Mouse (Mus musculus) large intestine, adult 2 months (tissue): ENCODE data around the gene Sh3gl1. TPM values are rescaled to one million over a fixed set of nuclear protein-coding genes. Genes with fewer than 3 reads are reported as not detected.
"Not testable (repeated sequence)": the region's sequence is repeated elsewhere in the genome, so short reads cannot be mapped to it uniquely, and the experiment has no call there.

Experiments
- DNase-seq: peaks from one replicate; pipeline ENCODE4 v3.0.0-alpha.2; 2012; ENCODE audit warnings: low read depth, low spot score
- WGBS: fragments of 180-500 bp; shearing (Covaris S2); methylation state at CpG from one replicate; pipeline ENCODE4 v1.1.7; 2018; 5-methylcytosine and 5-hydroxymethylcytosine counted together
- polyA plus RNA-seq: library from polyadenylated mRNA; depleted of rRNA; stranded (reverse); fragments of >200 nt; gene quantifications from 2 replicates; pipeline ENCODE4 v1.2.3, GENCODE M21; 2012; rRNA removed

Sh3gl1 gene
- polyA plus RNA-seq = 56.9 and 68.9 TPM in 2 replicates

- WGBS = under 1% methylated on average over 74 of the region's 74 CpGs
- DNase-seq = peak; percentile 80
Measured at GRCm38 (mm10) chr17:56036176-56036900, at the start of gene Sh3gl1. TSS of gene Sh3gl1 (minus strand) at chr17:56036635.

- 38% methylated on average over 8 of the region's 8 CpGs for WGBS
- no peak for DNase-seq
Measured at GRCm38 (mm10) chr17:56080781-56081585, 44.5 kb upstream of the Sh3gl1 start.

DNA sequence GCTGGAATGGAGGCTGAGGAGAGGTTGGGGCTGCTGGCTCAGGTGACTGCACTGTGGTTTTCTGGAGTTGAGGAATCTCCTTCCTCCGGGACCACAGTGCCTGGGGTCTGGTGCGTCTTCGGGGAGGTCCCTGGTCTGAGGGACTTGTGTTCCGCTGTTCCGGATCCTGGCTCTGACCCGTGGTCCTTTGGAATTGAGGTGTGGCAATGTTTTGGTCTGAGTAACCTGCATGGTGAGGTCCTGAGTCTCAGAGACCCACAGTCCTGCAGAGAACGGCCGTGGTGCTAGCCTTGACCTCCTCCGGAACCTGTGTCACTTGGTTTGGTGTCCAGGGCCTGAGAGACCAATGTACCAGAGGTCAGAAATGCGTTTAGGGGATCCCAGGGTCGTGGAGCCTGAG is 43.5 kb upstream of the Sh3gl1 start:
- WGBS = under 1% methylated on average over 11 of the region's 11 CpGs
- DNase-seq = no peak

DNA sequence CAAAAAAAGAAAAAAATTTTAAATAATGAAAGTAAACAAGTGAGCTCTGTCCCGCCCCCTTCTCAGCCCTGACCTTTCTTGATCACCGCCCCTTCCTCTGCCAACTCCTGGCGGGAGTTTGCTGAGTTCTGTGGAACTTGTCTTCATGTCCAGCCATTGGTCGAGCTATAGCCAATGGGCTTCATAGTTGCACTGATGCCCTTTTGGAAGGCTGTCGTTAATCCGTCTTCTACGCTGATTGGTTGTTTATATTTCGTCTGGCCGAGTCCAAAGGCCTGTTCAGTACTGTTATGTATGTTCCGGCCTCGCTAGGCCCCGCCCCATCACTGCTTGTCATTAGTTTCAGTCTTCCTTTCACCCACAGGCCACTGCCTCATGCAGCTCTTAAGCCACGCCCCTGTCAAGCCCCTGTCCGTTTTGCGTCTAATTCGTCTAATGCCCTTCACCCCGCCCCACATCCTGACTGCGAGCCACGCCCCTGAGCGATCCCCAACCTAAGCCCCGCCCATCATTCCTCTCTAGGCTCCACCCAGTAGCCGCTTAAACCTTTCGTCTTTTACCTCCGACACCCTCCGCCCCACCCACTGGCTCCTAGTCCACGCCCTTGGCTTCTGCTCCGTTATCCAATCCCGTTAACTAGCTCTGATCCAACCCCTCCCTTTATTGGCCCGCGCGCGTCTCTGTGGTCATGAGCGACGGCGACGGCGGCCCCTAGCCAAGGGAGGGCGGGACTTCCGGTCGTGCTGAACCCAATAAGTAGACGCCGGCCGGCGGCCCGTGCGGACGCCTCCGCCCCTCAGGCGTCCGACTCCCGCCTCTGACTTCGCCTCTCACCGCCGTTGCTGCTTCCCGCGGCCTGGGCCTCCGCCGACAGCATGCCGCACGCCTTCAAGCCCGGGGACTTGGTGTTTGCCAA is 42.7 kb upstream of the Sh3gl1 start, which contains the start of gene Hdgfl2:
Gene Hdgfl2 (plus strand): TSS at position 755 of the 916 bp plus-strand sequence.
- DNase-seq = peak; percentile 99
- under 1% methylated on average over 61 of the region's 61 CpGs for WGBS

GRCm38 (mm10) chr17:56078361-56078760 is 41.9 kb upstream of the Sh3gl1 start:
- 62% methylated on average over 9 of the region's 9 CpGs for WGBS
- DNase-seq = not testable (repeated sequence)

GRCm38 (mm10) chr17:56077523-56077922 is 41.1 kb upstream of the Sh3gl1 start:
- WGBS = 73% methylated on average over 5 of the region's 5 CpGs
- no peak for DNase-seq

GRCm38 (mm10) chr17:56074827-56075208 is 38.4 kb upstream of the Sh3gl1 start, which contains the start of gene Ubxn6:
TSS of gene Ubxn6 (minus strand) at chr17:56075028.
- WGBS = under 1% methylated on average over 35 of the region's 35 CpGs
- DNase-seq = peak; percentile 76

DNA sequence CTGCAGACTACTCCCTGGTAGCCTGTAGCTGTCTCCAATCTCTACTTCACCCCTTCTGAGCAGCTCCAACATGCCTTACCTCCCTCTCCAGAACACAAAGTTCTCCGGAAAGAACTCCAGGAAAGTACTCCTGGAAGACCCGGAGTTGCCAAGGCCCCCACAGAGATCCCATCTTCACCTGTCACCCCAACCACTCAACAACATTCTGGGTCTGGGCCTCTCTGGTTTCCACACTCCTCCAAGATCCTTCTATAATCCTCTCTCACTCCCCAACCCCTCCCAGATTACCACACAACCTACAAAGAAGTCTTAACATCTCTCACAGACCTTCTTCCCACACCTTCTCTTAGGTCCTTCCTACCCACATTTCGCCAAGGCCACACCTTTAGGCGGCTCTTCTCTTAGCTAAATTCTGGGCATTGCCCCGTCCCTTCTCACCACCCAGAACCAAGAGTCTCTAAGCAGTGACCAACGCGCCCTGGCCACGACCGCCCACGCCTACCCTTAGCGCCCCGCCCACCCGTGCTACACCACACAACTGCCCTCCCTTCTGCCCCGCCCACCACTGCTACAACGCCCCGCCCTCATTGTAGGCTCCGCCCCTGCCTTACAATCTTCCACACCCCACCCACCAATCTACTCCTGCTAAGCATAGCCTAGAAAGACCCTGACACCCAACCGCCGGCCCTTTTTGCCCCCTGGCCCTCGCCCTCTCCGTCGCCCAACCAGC is 37.8 kb upstream of the Sh3gl1 start:
- peak; percentile 64 for DNase-seq
- whole genome bisulfite sequencing = 7% methylated on average over 22 of the region's 22 CpGs

DNA sequence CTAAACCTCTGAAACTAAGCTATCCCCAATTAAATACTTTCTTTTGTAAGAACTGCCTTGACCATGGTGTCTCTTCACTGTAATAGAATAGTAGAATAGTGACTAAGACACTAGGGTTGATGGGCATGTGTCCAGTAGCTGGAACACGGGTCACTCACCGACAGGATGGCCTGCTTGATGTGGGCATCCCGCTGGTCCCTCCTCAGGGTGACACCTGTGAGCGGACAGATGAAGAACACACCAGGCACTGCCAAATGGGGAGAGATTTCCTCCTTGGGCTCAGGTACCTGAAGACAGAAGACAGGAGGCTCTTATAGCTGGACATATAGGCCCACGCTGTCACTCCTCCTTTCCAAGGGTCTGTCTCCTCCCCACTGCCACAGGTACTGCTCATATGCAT is 35.8 kb upstream of the Sh3gl1 start:
- 89% methylated on average over 5 of the region's 5 CpGs for WGBS
- no peak for DNase-seq

DNA sequence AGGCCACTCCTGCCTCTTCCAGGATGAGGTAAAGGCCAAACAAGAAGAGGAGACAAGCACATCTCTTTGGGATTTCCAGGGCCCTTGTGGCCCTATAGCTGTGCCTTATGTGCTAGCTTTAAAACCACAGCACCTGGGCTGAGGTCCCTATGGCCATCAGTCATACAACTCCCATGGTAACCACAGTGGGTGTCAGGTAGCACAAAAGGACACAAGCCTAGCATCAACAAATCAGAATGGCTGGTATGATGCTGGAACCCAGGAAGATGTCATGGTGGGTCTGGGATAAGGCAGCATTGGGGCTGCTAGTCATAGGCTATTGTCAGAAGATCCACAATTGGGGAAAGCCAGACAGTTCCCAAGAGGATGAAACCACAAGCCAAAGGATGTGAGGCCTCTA is 34.7 kb upstream of the Sh3gl1 start:
- DNase-seq = no peak

- no peak for DNase-seq
- 94% methylated on average over 14 of the region's 14 CpGs for WGBS
Measured at GRCm38 (mm10) chr17:56069066-56069465, 32.6 kb upstream of the Sh3gl1 start.

DNA sequence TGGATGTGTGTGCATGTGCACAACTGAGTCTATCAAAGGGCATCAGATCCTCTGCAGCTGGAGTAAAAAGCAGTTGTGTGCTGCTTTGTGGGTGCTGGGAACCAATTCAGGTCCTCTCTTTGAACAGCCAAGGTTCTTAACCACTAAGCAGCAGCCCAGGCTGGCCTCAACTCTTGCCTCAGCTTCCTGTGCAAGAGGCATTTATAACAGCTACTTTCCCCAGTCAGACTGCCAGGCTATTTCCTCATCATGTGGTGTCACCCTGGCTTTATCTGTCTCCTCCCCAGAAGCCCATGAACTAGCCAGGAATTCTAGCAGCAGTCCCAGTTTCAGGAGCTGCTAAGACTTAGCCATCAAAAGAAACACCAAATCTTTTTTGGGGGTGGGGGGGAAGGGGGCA is 30.0 kb upstream of the Sh3gl1 start:
- no peak for DNase-seq

GRCm38 (mm10) chr17:56065715-56066114 is 29.3 kb upstream of the Sh3gl1 start:
- DNase-seq = not testable (repeated sequence)
- WGBS = 71% methylated on average over 6 of the region's 6 CpGs

DNA sequence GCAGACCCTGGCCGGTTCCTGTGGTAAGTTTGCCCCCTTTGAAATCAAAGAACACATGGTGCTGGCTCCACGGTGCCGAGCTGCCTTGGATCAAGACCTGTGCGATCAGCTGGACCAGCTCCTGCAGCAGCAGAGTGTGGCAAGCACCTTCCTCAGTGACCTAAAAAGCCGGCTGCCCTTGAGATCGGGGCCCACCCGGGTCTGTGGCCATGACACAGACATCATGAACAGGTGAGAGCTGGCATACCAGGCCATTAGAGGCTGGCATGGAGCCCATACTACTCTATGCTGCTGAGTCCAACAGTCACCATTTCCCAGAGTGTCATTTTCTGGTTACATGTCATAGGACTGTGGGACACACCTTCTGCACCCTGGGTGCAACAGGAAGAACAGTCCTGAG is 25.6 kb upstream of the Sh3gl1 start:
- DNase-seq = no peak
- WGBS = 85% methylated on average over 7 of the region's 7 CpGs

DNA sequence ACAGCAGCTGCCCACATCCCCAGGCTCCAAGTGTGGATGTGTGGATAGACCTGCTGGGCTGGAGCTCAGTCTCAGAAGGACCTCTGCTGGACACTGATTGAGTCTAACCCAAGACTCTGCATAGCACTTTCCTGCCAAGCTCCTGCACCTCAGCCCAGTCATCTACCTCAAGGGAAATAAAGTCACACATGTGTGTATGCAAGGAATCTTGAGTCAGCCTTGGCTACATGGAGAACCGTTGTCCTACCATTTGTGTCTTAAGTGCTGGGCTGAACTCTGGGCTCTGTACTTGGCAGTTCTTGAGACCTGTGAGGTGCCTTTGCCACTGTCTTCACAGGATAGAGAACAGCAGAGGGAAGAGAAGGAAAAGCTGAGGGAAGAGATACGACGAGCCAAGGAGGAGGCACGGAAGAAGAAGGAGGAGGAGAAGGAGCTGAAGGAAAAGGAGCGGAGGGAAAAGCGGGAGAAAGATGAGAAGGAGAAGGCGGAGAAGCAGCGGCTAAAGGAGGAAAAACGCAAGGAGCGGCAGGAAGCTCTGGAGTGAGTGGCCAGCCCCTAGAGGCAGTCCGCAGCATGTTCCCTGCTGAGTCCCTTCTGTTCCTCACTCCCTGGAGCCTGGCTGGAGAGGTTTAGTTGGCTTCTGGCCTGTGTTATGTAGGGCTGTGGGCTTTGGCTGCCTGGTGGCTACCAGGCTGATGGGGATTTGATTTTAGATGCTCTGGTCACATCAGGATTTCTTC is 21.1 kb upstream of the Sh3gl1 start:
- DNase-seq = no peak
- 93% methylated on average over 11 of the region's 11 CpGs for WGBS

- DNase-seq = no peak
- 68% methylated on average over 4 of the region's 4 CpGs for WGBS
Measured at GRCm38 (mm10) chr17:56055945-56056678, 19.7 kb upstream of the Sh3gl1 start.

GRCm38 (mm10) chr17:56054938-56055337 is 18.5 kb upstream of the Sh3gl1 start:
- no peak for DNase-seq

- DNase-seq = no peak
- WGBS = 69% methylated on average over 5 of the region's 5 CpGs
Measured at GRCm38 (mm10) chr17:56051369-56051768, 14.9 kb upstream of the Sh3gl1 start.
